Mouse (Mus musculus) mature B cell (primary cell): ENCODE results near the gene Cd2.

Source experiments
- in situ Hi-C: fragments of 300-500 bp; cut with MboI; formaldehyde crosslinking; loops from 2 replicates; pipeline ENCODE4 v1.14.3; 2019

Cd2 gene

DNA sequence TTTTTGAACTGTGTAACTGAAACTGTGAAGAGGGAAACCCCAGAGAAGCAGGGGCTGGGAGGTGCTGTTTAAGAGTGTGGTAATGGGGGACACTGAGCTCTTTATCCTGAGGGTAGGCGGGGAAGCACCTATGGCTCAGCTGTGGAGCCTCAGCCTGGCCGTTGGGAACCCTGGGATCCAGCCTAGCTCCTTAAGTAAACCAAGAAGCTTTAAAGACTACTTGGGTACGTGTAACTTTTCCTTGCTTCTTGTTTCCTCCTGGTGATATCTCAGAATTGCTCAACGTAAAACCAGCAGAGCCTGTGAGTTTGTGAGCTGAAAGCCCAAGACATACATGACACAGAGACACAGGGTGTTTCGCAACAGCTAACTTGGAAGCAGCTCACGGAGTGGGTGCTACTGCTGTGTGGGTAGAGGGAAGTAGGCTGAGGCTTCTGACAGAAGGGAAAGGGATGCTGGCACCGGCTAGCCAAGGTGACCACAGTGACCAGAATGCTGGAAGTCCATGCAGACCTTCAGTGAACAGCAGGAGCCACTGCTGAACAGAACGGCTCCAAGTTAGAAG is 5.9 kb upstream of the Cd2 start:
- in situ Hi-C loops: loop anchor here (5.0 to 25.0 kb wide), 2 partner anchors 321 to 606 kb away; partner anchors contain the start of gene Man1a2

DNA sequence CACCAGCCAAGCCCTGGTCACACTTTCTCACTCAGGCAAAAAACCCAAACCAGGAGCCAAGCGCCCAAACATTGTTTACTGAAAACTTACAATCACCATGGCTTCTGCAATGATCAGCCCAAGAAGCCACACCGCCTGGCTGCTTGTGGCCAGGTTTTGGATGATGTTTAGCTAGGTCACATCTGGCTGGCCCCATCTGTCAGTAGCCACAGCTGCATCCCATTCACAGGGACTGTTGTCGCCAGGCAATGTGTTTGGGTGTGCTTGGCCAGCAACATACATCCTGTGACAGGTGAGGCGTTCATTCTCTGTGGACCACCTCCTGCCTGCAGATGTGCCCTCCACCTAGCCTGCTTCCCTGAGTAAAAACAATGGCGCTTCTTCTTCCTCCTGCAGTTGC is 4.9 kb upstream of the Cd2 start:
- in situ Hi-C loops: loop anchor here (5.0 to 25.0 kb wide), 2 partner anchors 320 to 605 kb away; partner anchors contain the start of gene Man1a2

- in situ Hi-C loops: loop anchor here (5.0 to 25.0 kb wide), 2 partner anchors 319 to 604 kb away; partner anchors contain the start of gene Man1a2
Observed at GRCm38 (mm10) chr3:101290587-101291520, 3.1 kb upstream of the Cd2 start.

- in situ Hi-C loops: loop anchor here (5.0 to 25.0 kb wide), 2 partner anchors 318 to 603 kb away; partner anchors contain the start of gene Man1a2
Observed at GRCm38 (mm10) chr3:101290036-101290435, 2.3 kb upstream of the Cd2 start.

GRCm38 (mm10) chr3:101289406-101289805 is 1.7 kb upstream of the Cd2 start:
- in situ Hi-C loops: loop anchor here (25.0 kb wide), 1 partner anchor 602 kb away; the partner anchor contains the start of gene Man1a2

GRCm38 (mm10) chr3:101286336-101287325 is 1.1 kb downstream of the Cd2 start:
- in situ Hi-C loops: loop anchor here (25.0 kb wide), 1 partner anchor 599 kb away; the partner anchor contains the start of gene Man1a2

DNA sequence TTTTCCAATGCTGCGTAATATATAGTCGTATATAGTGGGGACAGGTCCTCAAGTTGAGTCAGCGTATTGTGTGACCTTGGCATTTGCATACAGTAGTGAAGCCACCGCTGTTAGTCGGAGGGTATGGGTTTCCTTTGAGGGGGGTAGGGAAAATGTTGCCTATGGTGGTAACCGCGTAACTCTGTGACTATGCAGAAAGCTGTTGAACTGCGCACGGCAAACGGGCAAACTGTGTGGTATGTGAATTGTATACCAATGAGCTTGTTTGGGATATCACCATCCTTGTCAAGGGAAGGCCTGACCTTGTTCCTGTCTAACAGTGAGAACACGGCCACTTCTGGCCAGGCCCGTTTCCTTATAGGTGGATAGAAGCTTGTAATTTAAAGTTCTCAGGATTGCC is 1.9 kb downstream of the Cd2 start:
- in situ Hi-C loops: loop anchor here (25.0 kb wide), 1 partner anchor 599 kb away; the partner anchor contains the start of gene Man1a2

GRCm38 (mm10) chr3:101285021-101285615 is 2.6 kb downstream of the Cd2 start:
- in situ Hi-C loops: loop anchor here (25.0 kb wide), 1 partner anchor 598 kb away; the partner anchor contains the start of gene Man1a2

DNA sequence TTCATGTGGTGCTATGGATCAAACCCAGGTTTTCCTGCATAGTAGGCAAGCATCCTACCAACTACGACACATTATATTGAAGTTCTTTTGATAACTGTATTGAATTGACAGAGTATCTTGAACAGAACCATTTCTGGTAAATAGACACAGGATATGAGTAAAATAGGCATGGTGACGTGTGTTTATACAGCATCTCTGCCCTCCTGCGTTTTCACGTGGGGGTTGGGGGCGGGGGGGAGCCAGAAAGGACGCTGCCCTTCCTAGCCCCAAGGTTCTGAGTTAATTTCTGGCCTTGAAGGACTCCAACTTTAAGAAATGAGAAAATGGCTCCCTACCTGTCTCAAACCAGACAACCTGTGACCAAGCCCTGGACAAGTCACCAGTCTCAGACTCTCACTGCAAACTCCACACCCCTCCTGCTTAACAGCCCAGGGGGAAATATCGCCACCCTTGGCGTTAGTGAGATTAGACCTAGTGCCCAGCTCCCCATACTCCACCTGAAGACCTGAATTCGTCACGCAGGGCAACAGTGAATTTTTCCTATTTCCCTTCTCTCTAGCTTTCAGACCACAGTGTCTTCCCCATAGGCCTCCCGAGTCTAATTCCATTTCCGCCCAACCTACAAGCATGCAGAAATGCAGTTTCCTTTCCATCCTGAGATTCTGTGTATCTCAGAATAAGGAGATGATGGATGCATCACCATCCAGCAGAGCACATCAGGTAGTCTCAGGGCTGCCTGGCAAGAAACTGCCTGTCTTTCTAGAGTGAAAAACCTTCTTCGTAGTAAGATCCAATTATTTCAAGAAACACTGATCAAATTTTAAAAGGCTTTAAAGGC is 3.7 kb downstream of the Cd2 start:
- in situ Hi-C loops: loop anchor here (25.0 kb wide), 1 partner anchor 597 kb away; the partner anchor contains the start of gene Man1a2

GRCm38 (mm10) chr3:101283441-101283840 is 4.3 kb downstream of the Cd2 start:
- in situ Hi-C loops: loop anchor here (25.0 kb wide), 1 partner anchor 596 kb away; the partner anchor contains the start of gene Man1a2

DNA sequence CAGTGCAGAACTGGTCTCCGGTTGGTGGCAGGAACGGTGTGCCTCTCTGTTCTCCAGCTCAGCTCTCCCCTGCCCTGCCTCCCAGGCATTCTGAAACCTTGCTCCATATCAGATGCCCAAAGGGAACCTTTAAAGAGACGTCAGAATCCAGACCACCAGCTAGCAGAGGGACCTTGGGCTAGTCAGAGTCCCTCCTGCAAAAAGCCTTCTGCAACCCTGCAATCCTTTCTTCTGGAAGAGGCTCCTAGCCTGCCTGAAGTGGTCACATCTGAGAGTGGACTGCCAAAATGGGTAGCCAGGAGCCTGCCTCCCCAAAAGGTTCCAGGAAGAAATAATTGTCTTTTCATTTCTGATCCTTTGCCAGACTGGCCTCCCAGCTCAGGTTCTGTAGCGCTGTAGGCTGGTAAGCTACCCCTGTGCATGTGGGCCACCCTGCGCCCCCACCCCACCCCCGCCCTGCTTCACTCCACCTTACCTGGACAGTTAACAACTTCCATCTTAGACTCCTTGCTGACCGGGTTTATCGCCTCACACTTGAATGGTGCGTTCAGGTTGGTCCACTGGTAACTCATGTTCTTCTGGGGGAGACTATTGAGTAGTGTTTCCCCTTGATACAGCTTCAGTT is 5.1 kb downstream of the Cd2 start:
- in situ Hi-C loops: loop anchor here (25.0 kb wide), 1 partner anchor 595 kb away; the partner anchor contains the start of gene Man1a2

GRCm38 (mm10) chr3:101281841-101282240 is 5.9 kb downstream of the Cd2 start:
- in situ Hi-C loops: loop anchor here (25.0 kb wide), 1 partner anchor 595 kb away; the partner anchor contains the start of gene Man1a2

DNA sequence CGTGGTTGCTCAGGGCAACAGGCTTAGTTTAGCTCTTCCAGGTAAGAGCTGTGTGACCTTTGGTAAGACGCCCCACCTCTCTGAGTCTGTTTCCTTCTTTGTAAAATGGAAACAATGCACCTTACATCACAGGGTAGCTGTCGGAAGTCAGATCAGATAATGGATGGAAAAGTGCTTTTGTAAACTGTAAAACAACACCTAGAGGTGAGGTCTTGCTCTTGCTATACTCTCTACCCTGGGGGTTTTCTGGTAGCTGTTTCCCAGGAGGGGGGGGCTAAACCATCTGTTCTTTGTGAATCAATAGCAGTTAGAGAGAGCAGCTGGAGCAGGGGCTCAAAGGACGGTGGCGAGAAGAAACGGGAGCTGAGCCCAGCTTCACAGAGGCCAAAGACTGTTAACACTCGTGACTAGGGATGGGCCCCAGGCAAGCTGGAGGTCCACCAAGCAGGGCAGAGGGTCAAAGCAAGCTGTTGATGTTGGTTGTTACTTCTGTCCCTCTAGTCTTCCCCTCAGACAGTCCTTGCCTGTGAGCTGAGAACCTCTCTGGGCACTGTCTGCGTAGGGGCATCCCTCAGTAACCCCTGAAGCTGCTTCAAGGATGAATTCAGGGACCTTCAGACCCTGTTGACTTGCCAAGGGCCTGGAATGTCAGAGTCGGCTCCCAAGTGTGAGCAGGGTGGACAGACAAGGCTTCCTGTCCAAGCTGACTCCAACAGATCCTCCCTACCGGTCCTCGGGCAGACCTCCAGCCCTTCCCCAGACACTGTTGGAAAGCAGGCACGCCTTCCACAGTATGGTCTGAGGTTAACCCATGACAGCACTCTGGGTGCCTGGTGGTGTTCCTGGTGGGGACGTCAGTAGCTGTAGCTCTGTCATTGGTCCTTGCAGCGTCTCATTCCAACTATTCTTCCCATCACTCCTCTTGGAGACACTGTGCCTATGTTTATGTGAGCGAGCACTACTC is 7.1 kb downstream of the Cd2 start:
- in situ Hi-C loops: loop anchor here (25.0 kb wide), 1 partner anchor 593 kb away; the partner anchor contains the start of gene Man1a2

DNA sequence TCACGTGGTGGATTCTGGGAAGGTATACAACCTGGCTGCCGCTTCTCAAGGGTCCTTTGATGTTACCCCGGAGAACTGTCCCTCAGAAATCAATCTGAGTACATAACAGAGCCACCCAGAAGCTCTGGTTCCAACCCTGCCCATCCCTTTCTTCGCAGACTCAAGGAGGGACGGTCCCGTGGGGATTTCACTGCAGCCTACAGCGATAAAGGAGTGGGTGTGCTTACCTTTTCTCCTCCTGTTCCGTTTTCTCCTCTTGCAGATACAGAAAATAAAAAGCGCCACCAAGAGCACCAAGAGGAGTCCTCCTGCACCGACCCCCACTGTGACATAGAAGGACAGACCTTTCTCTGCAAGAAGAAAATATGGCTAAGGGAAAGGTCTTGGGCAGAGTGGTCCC is 8.2 kb downstream of the Cd2 start:
- in situ Hi-C loops: loop anchor here (25.0 kb wide), 1 partner anchor 592 kb away; the partner anchor contains the start of gene Man1a2

- in situ Hi-C loops: loop anchor here (25.0 kb wide), 1 partner anchor 591 kb away; the partner anchor contains the start of gene Man1a2
Observed at GRCm38 (mm10) chr3:101278396-101278795, 9.3 kb downstream of the Cd2 start.

GRCm38 (mm10) chr3:101277830-101278229 is 9.9 kb downstream of the Cd2 start:
- in situ Hi-C loops: loop anchor here (25.0 kb wide), 1 partner anchor 591 kb away; the partner anchor contains the start of gene Man1a2
